Mouse (Mus musculus) heart, adult 2 months (tissue): Measurements from ENCODE around the gene Szrd1.

Experiments used
- CTCF ChIP-seq: fragments of 200-600 bp; IDR thresholded peaks from 2 replicates; pipeline ENCODE4 v1.8.1; 2022; ENCODE audit warnings: antibody characterized with exemption, mild to moderate bottlenecking, moderate library complexity
- EP300 ChIP-seq: fragments of 200-500 bp; IDR thresholded peaks from 2 replicates; pipeline ENCODE4 v1.6.1; 2011; ENCODE audit warnings: low read depth, low read length, control low read depth; ENCODE audit not compliant: insufficient read depth
- POLR2A ChIP-seq: fragments of 200-500 bp; IDR thresholded peaks from 2 replicates; pipeline ENCODE4 v1.6.1; 2011; ENCODE audit warnings: mild to moderate bottlenecking, low read depth, low read length, control low read depth; ENCODE audit not compliant: insufficient read depth

GRCm38 (mm10) chr4:141159666-141160065, 20.1 kb upstream of the Szrd1 start:
- TF ChIP-seq CTCF: no peak
- TF ChIP-seq POLR2A: no peak
- no peak for TF ChIP-seq EP300
